Mouse (Mus musculus): ENCODE data around the gene Nrap. TPM values are rescaled to one million over a fixed set of nuclear protein-coding genes. Genes with fewer than 3 reads are reported as not detected.
A peak's percentile ranks its signal among the peaks of the same experiment; 100 is the strongest.

Gene Nrap
- polyA plus RNA-seq, 1 experiment, result not detected

DNA sequence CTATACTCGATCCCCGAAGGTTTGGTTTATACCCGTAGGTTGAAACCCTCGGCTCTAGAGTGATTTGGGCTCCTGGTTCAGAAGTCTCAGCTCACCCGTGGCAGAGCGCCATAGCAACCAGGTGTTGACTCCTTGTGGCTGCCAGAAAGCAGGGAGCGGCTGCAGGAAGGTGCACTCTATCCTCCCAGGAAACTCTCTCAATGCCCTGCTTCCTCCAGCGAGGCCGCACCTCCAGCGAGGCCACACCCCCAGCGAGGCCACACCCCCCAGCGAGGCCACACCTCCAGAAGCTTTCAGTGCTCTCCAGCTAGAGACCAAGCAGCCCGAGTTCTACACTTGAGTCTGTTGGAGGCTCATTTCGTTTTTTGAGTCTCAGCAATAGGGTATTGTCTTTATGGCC lies 10.4 kb upstream of the Nrap start:
- H3K9ac ChIP-seq (ENCODE audit: low read depth, poor library complexity, severe bottlenecking), result no peak overlapping the region
- peak; percentile 11 for TF ChIP-seq POLR2A (IDR thresholded peaks at IDR 0.05; ENCODE audit: insufficient read depth, low read length)
- TF ChIP-seq CTCF (IDR thresholded peaks at IDR 0.05; ENCODE audit: low read depth, low read length), result no peak
- no peak for TF ChIP-seq EP300 (IDR thresholded peaks at IDR 0.05; ENCODE audit: insufficient read depth, low read depth, low read length)
- peaks cover 4% of the 10 kb centered on the region; the same call in 1 of the 2 replicates for H3K27me3 ChIP-seq (ENCODE audit: control insufficient read depth, insufficient read depth, low read length, poor library complexity, severe bottlenecking)
- no peak overlapping the region for H3K27ac ChIP-seq (ENCODE audit: insufficient read depth, low read length)
- peak overlapping the region; percentile 56 for H3K4me3 ChIP-seq (ENCODE audit: low read depth, low read length)
- peaks cover 2% of the 10 kb centered on the region for H3K4me1 ChIP-seq (ENCODE audit: control insufficient read depth, insufficient read depth, low read length)
- no peaks in the 10 kb centered on the region for H3K36me3 ChIP-seq (ENCODE audit: control insufficient read depth, insufficient read depth, low read length, poor library complexity, severe bottlenecking)
- no peaks in the 10 kb centered on the region for H3K9me3 ChIP-seq (replicated peaks; ENCODE audit: control insufficient read depth, insufficient read depth, low read length, poor library complexity, severe bottlenecking)

DNA sequence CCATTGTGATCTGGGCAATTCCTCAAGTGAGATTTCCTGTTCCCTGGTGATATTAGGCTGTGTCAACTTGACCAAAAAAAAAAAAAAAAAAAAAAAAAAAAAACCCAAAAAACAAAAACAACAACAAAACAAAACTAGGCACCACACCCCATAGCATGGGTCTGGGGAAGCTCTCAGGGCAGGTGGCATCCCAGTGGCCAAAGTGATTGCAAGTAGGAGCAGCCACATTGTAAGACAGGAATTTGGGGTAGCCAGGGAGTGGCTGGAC lies 8.6 kb upstream of the Nrap start:
- no peaks in the 10 kb centered on the region for H3K9me3 ChIP-seq (replicated peaks; ENCODE audit: control insufficient read depth, insufficient read depth, low read length, poor library complexity, severe bottlenecking)
- TF ChIP-seq POLR2A (IDR thresholded peaks at IDR 0.05; ENCODE audit: insufficient read depth, low read length) (no peak), CTCF (IDR thresholded peaks at IDR 0.05; ENCODE audit: low read depth, low read length) (no peak), EP300 (IDR thresholded peaks at IDR 0.05; ENCODE audit: insufficient read depth, low read depth, low read length) (no peak)
- H3K27me3 ChIP-seq (ENCODE audit: control insufficient read depth, insufficient read depth, low read length, poor library complexity, severe bottlenecking), result peaks cover 4% of the 10 kb centered on the region; the same call in 1 of the 2 replicates
- peaks cover 2% of the 10 kb centered on the region for H3K4me1 ChIP-seq (ENCODE audit: control insufficient read depth, insufficient read depth, low read length)
- H3K9ac ChIP-seq (ENCODE audit: low read depth, poor library complexity, severe bottlenecking), result no peak overlapping the region
- H3K36me3 ChIP-seq (ENCODE audit: control insufficient read depth, insufficient read depth, low read length, poor library complexity, severe bottlenecking), result no peaks in the 10 kb centered on the region
- H3K27ac ChIP-seq (ENCODE audit: insufficient read depth, low read length), result no peak overlapping the region
- no peak overlapping the region for H3K4me3 ChIP-seq (ENCODE audit: low read depth, low read length)

DNA sequence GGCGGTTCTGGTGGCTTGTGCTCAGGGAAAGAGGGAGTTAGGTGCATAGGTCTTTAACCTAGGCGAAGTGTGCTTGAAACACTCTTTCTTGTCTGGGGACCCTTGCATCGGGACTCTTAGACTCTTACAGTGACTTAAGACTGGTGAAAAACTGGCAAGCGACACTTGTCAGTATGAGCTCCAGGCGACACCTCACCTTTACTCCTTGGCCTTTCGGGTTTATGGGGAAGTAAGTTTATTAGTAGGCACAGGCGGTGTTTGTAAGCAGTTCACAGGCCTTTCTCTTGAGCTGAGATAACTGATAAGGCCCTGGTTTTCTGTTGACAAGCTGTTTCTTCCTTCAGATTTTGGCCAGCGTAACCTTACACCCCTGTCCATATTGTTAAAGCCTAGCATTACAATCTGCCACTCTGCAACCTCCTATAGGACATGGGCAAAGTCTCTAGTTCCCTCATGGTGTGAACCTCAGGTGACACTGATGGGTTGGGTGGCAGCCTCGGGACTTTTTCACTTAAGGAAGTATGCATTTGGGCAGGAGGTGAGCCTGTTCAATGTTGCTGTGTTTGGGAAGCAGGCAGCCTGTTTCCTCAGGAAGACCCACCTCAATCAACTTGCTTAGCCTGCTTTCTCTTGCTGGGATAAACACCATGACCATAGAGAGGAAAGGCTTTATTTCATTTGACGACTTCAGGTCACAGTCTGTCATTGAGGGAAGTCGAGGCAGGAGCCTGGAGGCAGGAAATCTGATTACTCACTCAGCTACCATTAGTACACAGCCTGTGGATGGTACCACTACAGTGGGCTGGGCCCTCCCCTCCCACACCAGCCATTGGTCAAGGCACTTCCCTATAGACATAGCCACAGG lies 8.1 kb upstream of the Nrap start:
- H3K36me3 ChIP-seq (ENCODE audit: control insufficient read depth, insufficient read depth, low read length, poor library complexity, severe bottlenecking), result no peaks in the 10 kb centered on the region
- H3K27me3 ChIP-seq (ENCODE audit: control insufficient read depth, insufficient read depth, low read length, poor library complexity, severe bottlenecking), result peaks cover 4% of the 10 kb centered on the region; the same call in 1 of the 2 replicates
- no peak overlapping the region for H3K27ac ChIP-seq (ENCODE audit: insufficient read depth, low read length)
- peaks cover 2% of the 10 kb centered on the region for H3K4me1 ChIP-seq (ENCODE audit: control insufficient read depth, insufficient read depth, low read length)
- H3K4me3 ChIP-seq (ENCODE audit: low read depth, low read length), result peak overlapping the region; percentile 79
- H3K9ac ChIP-seq (ENCODE audit: low read depth, poor library complexity, severe bottlenecking), result peak overlapping the region; percentile 94
- H3K9me3 ChIP-seq (replicated peaks; ENCODE audit: control insufficient read depth, insufficient read depth, low read length, poor library complexity, severe bottlenecking), result no peaks in the 10 kb centered on the region
- TF ChIP-seq CTCF (IDR thresholded peaks at IDR 0.05; ENCODE audit: low read depth, low read length) (no peak), POLR2A (IDR thresholded peaks at IDR 0.05; ENCODE audit: insufficient read depth, low read length) (no peak), EP300 (IDR thresholded peaks at IDR 0.05; ENCODE audit: insufficient read depth, low read depth, low read length) (no peak)

DNA sequence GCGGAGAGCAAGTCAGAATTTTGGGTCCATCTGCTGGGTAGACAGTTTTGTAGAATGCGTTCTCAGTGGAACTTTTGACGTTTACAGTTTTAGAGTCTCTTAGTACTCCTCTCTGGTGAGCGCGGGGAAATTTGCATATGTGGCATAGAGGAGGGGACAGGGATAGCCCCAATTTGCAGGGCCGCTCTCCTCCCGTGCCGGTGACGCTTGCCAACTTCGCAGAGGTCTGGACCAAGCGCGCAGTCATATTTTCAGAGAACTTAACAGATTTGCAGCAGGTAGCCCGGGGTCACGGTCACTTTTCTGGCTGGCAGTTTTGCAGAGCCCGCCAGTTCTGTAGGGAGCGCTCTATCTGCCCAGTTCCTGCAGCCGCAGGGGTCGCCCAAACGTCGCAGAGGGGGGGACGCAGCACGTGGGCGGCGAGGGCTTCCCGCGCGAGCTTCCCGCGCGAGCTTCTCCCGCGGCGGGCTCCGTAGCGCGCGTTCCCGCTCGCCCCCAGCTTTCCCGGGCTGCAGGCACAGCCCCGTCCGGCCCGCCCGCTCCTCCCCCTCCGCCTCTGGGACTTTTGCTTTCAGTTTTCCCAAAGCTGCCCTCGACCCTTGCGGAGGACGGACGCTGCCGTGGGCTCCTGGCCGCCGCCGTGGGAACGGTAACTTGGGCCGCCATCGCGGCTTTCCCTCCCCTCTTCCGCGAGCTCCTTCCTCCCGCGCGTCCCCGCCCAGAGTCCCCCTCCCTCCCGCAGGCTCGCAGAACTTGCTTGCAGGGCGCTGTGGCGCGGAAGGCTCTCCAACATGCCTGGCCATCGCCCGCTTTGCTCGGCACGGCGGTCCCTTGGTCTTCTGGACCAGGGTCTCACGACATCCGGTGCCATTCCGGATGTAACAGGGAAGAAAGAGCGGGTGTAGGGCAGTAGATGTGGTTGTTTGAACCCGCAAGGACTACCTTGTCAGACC lies 7.1 kb upstream of the Nrap start, which contains the start of gene Casp7:
Casp7 (plus strand) TSS at position 461 of the 953 bp plus-strand sequence.
- H3K27me3 ChIP-seq (ENCODE audit: control insufficient read depth, insufficient read depth, low read length, poor library complexity, severe bottlenecking), result peaks cover 4% of the 10 kb centered on the region; the same call in 1 of the 2 replicates
- H3K9ac ChIP-seq (ENCODE audit: low read depth, poor library complexity, severe bottlenecking), result peak within 1 kb of the TSS; percentile 94
- peak within 1 kb of the TSS; percentile 79 for H3K4me3 ChIP-seq (ENCODE audit: low read depth, low read length)
- TF ChIP-seq CTCF (IDR thresholded peaks at IDR 0.05; ENCODE audit: low read depth, low read length), result no peak
- no peak for TF ChIP-seq POLR2A (IDR thresholded peaks at IDR 0.05; ENCODE audit: insufficient read depth, low read length)
- TF ChIP-seq EP300 (IDR thresholded peaks at IDR 0.05; ENCODE audit: insufficient read depth, low read depth, low read length), result no peak
- no peaks in the 10 kb centered on the region for H3K9me3 ChIP-seq (replicated peaks; ENCODE audit: control insufficient read depth, insufficient read depth, low read length, poor library complexity, severe bottlenecking)
- peaks cover 2% of the 10 kb centered on the region for H3K4me1 ChIP-seq (ENCODE audit: control insufficient read depth, insufficient read depth, low read length)
- H3K36me3 ChIP-seq (ENCODE audit: control insufficient read depth, insufficient read depth, low read length, poor library complexity, severe bottlenecking), result no peaks in the 10 kb centered on the region
- H3K27ac ChIP-seq (ENCODE audit: insufficient read depth, low read length), result no peak within 1 kb of the TSS

DNA sequence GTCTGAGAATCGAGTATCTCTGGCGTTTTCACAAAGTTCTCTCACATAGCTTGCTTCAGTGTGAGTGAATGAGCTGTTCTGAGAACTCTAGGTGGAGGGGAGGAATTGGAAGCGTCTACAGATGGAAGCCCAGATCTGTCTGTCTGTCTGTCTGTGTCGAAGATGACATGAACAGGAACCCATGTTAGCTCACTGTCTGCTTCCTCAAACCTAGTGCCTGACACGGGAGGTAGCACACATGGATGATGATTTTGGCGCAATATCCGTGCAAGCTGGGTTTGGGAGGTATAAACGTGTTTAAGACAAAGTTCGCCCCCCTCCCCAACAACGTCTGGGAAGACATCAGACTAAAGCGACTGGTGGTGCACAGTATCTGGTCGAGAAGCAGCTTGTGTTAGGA lies 6.4 kb upstream of the Nrap start:
- H3K4me3 ChIP-seq (ENCODE audit: low read depth, low read length), result peak overlapping the region; percentile 79
- H3K36me3 ChIP-seq (ENCODE audit: control insufficient read depth, insufficient read depth, low read length, poor library complexity, severe bottlenecking), result no peaks in the 10 kb centered on the region
- H3K9ac ChIP-seq (ENCODE audit: low read depth, poor library complexity, severe bottlenecking), result 0 out of 2 replicates have a peak overlapping the region, but pooled peaks have one; percentile 94
- H3K4me1 ChIP-seq (ENCODE audit: control insufficient read depth, insufficient read depth, low read length), result peaks cover 2% of the 10 kb centered on the region
- TF ChIP-seq POLR2A (IDR thresholded peaks at IDR 0.05; ENCODE audit: insufficient read depth, low read length) (no peak), EP300 (IDR thresholded peaks at IDR 0.05; ENCODE audit: insufficient read depth, low read depth, low read length) (no peak), CTCF (IDR thresholded peaks at IDR 0.05; ENCODE audit: low read depth, low read length) (no peak)
- peaks cover 4% of the 10 kb centered on the region; the same call in 1 of the 2 replicates for H3K27me3 ChIP-seq (ENCODE audit: control insufficient read depth, insufficient read depth, low read length, poor library complexity, severe bottlenecking)
- H3K27ac ChIP-seq (ENCODE audit: insufficient read depth, low read length), result no peak overlapping the region
- H3K9me3 ChIP-seq (replicated peaks; ENCODE audit: control insufficient read depth, insufficient read depth, low read length, poor library complexity, severe bottlenecking), result no peaks in the 10 kb centered on the region
